Mouse (Mus musculus) adipocyte (in vitro differentiated cells): ENCODE data around the gene 0610037L13Rik.
A peak's percentile ranks its signal among the peaks of the same experiment; 100 is the strongest.

Experiments
- DNase-seq: peaks from one replicate; pipeline ENCODE4 v3.0.0-alpha.2; 2016; ENCODE audit warnings: low spot score

0610037L13Rik gene

DNA sequence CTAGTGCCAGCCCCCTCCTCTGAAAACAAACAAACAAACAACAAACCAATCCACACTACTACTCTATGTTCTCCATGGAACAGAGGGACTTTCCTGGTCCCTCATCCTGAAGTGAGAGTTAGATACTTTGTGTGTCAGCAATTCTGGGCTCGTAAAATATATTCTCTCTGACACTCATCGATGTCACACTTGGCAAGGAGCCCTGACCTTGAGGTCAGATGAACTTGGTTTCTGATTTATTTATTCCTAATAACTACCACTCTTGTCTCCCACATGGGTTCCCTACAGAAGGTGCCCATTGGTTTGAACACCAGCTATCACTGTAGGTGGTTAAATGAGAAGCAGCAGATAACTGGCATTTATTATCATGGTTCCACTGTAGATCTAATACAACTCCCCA is 30.7 kb downstream of the 0610037L13Rik start:
- peak; percentile 50 for DNase-seq

GRCm38 (mm10) chr4:107921152-107921695 is 31.6 kb downstream of the 0610037L13Rik start:
- DNase-seq = peak; percentile 82

GRCm38 (mm10) chr4:107921952-107922351 is 32.3 kb downstream of the 0610037L13Rik start:
- peak; percentile 84 for DNase-seq

DNA sequence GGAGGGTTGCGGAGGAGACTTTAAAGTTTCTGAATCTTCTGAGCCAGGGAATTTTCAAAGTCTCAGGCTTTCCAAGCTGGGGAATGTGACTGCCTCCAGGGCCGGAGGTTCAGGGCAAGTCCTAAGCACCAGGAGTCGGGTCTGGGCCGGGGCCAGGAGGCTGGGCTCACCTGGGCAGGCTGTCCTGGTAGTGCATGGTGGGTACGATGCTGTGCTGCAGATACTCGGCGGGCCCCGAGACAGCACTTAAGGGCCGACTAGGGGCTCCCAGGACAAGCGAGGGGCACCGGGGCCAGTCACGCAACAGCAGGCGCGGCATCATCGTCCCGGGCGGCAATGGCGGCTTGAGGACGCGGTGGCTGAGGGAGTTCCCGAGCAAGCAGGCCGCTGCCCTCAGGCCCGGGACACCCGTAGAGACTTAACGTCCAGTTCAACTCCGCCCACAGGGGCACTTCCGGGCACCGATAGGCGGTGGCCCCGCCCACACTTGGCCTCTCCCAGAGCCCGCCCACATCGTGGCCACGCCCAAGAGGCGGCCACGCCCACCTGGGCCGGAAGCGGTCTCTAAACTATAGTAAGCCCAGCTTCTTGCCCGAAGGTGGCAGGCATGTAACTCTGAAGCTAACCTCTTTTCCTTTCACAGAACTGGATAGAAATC is 33.7 kb downstream of the 0610037L13Rik start, which contains the start of gene Cpt2:
TSS of gene Cpt2 (minus strand) at position 466 of the 658 bp plus-strand sequence.
- DNase-seq = peak; percentile 97

- DNase-seq = no peak
Measured at GRCm38 (mm10) chr4:107923803-107924194, 34.2 kb downstream of the 0610037L13Rik start.

DNA sequence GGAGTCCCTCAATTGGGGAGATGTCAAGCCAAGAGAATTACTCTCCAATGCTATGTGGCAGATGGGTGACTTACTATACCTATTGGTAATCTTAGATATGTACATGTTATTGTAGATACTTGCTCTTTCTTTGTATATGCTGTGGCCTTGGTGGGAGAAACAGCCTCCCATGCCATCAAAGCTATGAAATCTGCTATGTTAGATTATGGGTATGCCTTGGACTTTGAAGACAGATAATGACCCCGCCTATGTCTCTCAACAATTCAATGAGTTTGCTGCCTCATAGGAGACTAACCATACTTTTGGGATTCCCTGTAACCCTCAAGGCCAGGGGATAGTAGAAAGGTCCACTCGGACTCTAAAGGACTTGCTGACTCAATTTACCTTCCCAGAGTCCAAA is 38.7 kb downstream of the 0610037L13Rik start:
- DNase-seq = no peak

GRCm38 (mm10) chr4:107928726-107929125 is 39.1 kb downstream of the 0610037L13Rik start:
- DNase-seq = no peak

GRCm38 (mm10) chr4:107931453-107931852 is 41.8 kb downstream of the 0610037L13Rik start:
- peak; percentile 56 for DNase-seq

DNA sequence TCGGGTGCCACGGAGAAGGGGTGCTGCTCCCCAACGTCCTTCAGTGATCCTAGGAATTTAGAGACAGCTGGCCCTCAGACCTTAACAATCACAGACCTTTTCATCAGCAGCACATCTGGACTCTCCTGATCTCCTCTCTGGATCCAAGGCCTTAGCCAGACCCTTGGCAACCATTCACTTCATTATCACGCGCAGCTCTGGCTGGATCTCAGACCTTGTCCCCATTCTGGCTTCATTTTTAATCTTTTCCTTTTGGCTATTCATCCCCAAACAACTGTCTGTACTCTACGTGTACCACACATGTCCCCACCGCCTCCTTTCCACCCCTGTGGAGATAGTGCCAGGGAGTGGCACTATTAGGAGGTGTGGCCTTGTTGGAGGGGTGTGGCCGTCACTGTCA is 43.6 kb downstream of the 0610037L13Rik start:
- DNase-seq = no peak

DNA sequence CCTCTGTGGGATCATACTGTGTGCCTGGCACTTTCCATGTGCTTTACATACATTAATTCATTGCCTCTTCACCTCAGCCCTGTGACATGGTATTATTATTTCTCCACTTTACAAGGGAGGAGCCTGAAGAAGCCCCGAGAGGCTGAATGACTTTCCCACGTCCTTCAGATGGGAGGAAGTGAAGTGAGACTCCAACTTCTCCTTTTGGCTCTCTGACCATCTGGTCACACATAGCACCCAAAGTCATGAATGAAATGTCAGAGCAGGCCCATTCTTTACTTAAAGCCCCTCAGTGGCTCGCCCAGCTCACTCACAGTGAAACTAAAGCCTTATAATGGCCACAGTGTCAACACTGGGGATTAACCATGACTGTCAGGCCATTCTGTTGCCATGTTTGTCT is 45.6 kb downstream of the 0610037L13Rik start:
- DNase-seq = no peak

DNA sequence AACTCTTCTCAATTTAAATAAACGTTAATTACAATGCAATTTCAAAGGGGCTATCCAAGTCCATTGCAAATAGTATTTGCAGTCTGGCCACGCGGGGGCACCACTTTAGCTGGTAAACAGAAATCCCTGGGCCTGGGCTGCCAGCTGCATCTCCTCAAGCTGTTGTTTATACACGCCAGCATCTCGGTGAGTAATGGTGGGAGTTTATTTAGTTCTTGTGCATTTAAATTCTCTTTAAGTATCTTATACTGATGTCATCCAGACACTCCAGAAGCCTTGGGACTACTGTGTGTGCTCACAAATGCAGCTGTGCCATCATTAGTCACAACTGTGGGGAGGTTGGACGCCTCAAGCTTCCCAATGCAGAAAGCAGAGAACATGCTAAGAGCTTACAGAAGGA is 47.7 kb downstream of the 0610037L13Rik start:
- peak; percentile 75 for DNase-seq

- DNase-seq = peak; percentile 75
Measured at GRCm38 (mm10) chr4:107938124-107938523, 48.5 kb downstream of the 0610037L13Rik start.

GRCm38 (mm10) chr4:107942741-107943140 is 53.1 kb downstream of the 0610037L13Rik start:
- DNase-seq = no peak

- peak; percentile 86 for DNase-seq
Measured at GRCm38 (mm10) chr4:107944141-107944540, 54.5 kb downstream of the 0610037L13Rik start.
